In the genomic region with DNA sequence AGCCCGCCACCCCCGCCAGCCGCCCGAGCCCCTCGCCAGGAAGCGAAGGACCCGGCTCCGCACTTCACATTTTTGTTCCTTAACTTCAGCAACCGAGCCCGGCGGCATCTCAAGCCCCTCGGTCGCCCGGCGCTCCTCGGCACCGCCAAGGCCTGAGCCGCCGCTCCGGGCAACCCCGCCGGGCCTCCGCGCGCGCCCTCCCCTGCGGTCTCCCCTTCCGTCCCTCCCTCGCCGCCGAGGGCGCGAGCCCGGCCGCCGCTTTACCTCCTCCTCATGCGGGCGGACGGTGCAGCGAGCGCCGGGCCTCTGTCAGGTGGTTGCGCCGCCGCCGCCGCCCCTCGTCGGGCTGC, we compare ENCODE assay signal across 8 mouse cellular contexts. TPM values are rescaled to one million over a fixed set of nuclear protein-coding genes. Genes with fewer than 3 reads are reported as not detected.
A peak's percentile ranks its signal among the peaks of the same experiment; 100 is the strongest.
DNase-seq lines count a peak whose midpoint lies in the region; ATAC-seq and TF ChIP-seq lines count a peak whose summit lies in the region.

No protein-coding gene starts in this region.

- H3K4me1 ChIP-seq in embryonic facial prominence, embryonic 13.5 days, result peaks cover 24% of the 10 kb centered on the region
- H3K4me1 ChIP-seq in liver, postnatal 0 days (ENCODE audit: insufficient read depth), result peaks cover 24% of the 10 kb centered on the region

- under 1% methylated on average over 25 of the region's 49 CpGs for WGBS in embryonic facial prominence, embryonic 13.5 days
- 0% methylated on average over 14 of the region's 49 CpGs for WGBS in liver, postnatal 0 days (ENCODE audit: insufficient replicate concordance)

- intact Hi-C loops in gastrocnemius, adult 2 months (cut with DNase I), result loop anchor here (2.0 to 10.0 kb wide), 5 partner anchors 63 to 355 kb away; partner anchors contain the start of genes Gm43552, N4bp2, Smim14 and Ube2k
- intact Hi-C loops in heart, postnatal 36 days (cut with DNase I), result loop anchor here (2.0 kb wide), 2 partner anchors 207 to 297 kb away; no protein-coding TSS in a partner anchor
- intact Hi-C loops in left cerebral cortex, postnatal 25 days (cut with DNase I), result loop anchor here (2.0 to 5.0 kb wide), 3 partner anchors 161 to 297 kb away; partner anchors contain the start of genes Gm43552, Smim14 and Ube2k

- no peak for DNase-seq in gastrocnemius, adult 2 months
- no peak for DNase-seq in gastrocnemius, postnatal 25 days
- peak; percentile 68 for DNase-seq in A20 (ENCODE audit: low read depth, low spot score)
- DNase-seq in heart, postnatal 36 days, result peak; percentile 59 to 72
- no peak for DNase-seq in liver, postnatal 0 days
- DNase-seq in spleen, postnatal 10 days (ENCODE audit: low spot score in 2 of 2), result peak; percentile 71 to 74
- no peak for DNase-seq in left cerebral cortex, postnatal 25 days (ENCODE audit: low spot score in 2 of 2)

- no peaks in the 10 kb centered on the region for H3K9me3 ChIP-seq in embryonic facial prominence, embryonic 13.5 days
- H3K9me3 ChIP-seq in liver, postnatal 0 days (ENCODE audit: low read length), result no peaks in the 10 kb centered on the region

- H3K27me3 ChIP-seq in embryonic facial prominence, embryonic 13.5 days, result no peaks in the 10 kb centered on the region
- H3K27me3 ChIP-seq in liver, postnatal 0 days (ENCODE audit: insufficient read depth, low read length), result no peaks in the 10 kb centered on the region

- peak overlapping the region; percentile 97 for H3K4me3 ChIP-seq in gastrocnemius, adult 2 months
- peak overlapping the region; percentile 77 for H3K4me3 ChIP-seq in embryonic facial prominence, embryonic 13.5 days
- peak overlapping the region; percentile 73 for H3K4me3 ChIP-seq in liver, postnatal 0 days (ENCODE audit: low read depth, low read length)

- peak; percentile 65 for ATAC-seq in embryonic facial prominence, embryonic 13.5 days (ENCODE audit: insufficient number of reproducible peaks, insufficient read depth, low FRiP score, low TSS enrichment, low read depth)
- peak; percentile 49 for ATAC-seq in liver, postnatal 0 days

- TF ChIP-seq EP300 in liver, postnatal 0 days (IDR thresholded peaks at IDR 0.05; ENCODE audit: low read depth), result no peak

- H3K9ac ChIP-seq in embryonic facial prominence, embryonic 13.5 days, result peak overlapping the region; percentile 99
- peak overlapping the region; percentile 92 for H3K9ac ChIP-seq in liver, postnatal 0 days (replicated peaks)

- peak overlapping the region; percentile 68 for H3K4me2 ChIP-seq in embryonic facial prominence, embryonic 13.5 days
- H3K4me2 ChIP-seq in liver, postnatal 0 days (ENCODE audit: low read depth, low read length), result peak overlapping the region; percentile 74

- no peak for TF ChIP-seq CTCF in gastrocnemius, adult 2 months (IDR thresholded peaks at IDR 0.05)
- TF ChIP-seq CTCF in liver, postnatal 0 days (IDR thresholded peaks at IDR 0.05; ENCODE audit: low read depth), result no peak

- peak overlapping the region; percentile 90 for H3K27ac ChIP-seq in gastrocnemius, adult 2 months
- peak overlapping the region; percentile 97 for H3K27ac ChIP-seq in embryonic facial prominence, embryonic 13.5 days
- H3K27ac ChIP-seq in liver, postnatal 0 days (ENCODE audit: low read depth), result peak overlapping the region; percentile 96

- H3K36me3 ChIP-seq in embryonic facial prominence, embryonic 13.5 days, result peaks cover 21% of the 10 kb centered on the region
- H3K36me3 ChIP-seq in liver, postnatal 0 days (replicated peaks; ENCODE audit: insufficient read depth, low read length), result peaks cover 20% of the 10 kb centered on the region

RNA-seq across cellular contexts. Expression of gene Pds5a, which starts 0.6 kb away (rescaled TPM):
- total RNA-seq in gastrocnemius, adult 2 months (2021), result 10 to 100 TPM; 46.7 to 49.0 TPM
- total RNA-seq in gastrocnemius, postnatal 25 days (2021), result 10 to 100 TPM; 37.6 to 41.9 TPM
- polyA plus RNA-seq in embryonic facial prominence, embryonic 13.5 days (2015; fragmentation: Nextera tagmentation; extraction: Ambion mirVana), result 80.2 and 89.0 TPM in 2 replicates
- 10 to 100 TPM; 59.5 to 60.5 TPM for total RNA-seq in heart, postnatal 36 days (2021)
- 12.7 and 13.7 TPM in 2 replicates for polyA plus RNA-seq in liver, postnatal 0 days (2015; fragmentation: Nextera tagmentation; extraction: Ambion mirVana)
- 10 to 100 TPM; 82.4 to 82.9 TPM for total RNA-seq in left cerebral cortex, postnatal 25 days (2021)

Comparison
In these comparisons a context has a peak if more than half of its experiments do, and no peak if none do; other contexts are left out.
1. DNase-seq: peak in A20 (single experiment), heart, postnatal 36 days (2 of 2) and spleen, postnatal 10 days (2 of 2); none in gastrocnemius, adult 2 months (single experiment), gastrocnemius, postnatal 25 days (single experiment), liver, postnatal 0 days (single experiment) and left cerebral cortex, postnatal 25 days (0 of 2).
2. Peak in every context shown above with its lines, with median percentiles within 50 percentile points of each other: H3K27ac ChIP-seq and H3K4me3 ChIP-seq.